Mouse (Mus musculus) R1 (cell line): ENCODE results near the gene Mtmr14.

ENCODE experiments used
- DNase-seq: peaks from one replicate; pipeline ENCODE4 v3.0.0-alpha.2; 2018; ENCODE audit warnings: low read depth, low spot score

Mtmr14 gene

GRCm38 (mm10) chr6:113330547-113330946, 92.9 kb downstream of the Mtmr14 start:
- DNase-seq = peak; percentile 41
